Mouse (Mus musculus) cerebellum, adult 11 months (tissue): ENCODE data around the gene Wasf3.
A peak's percentile ranks its signal among the peaks of the same experiment; 100 is the strongest.
"Not testable (repeated sequence)": the region's sequence is repeated elsewhere in the genome, so short reads cannot be mapped to it uniquely, and the experiment has no call there.

ENCODE experiments used
- DNase-seq: peaks from one replicate; pipeline ENCODE4 v3.0.0; 2022

The Wasf3 gene

DNA sequence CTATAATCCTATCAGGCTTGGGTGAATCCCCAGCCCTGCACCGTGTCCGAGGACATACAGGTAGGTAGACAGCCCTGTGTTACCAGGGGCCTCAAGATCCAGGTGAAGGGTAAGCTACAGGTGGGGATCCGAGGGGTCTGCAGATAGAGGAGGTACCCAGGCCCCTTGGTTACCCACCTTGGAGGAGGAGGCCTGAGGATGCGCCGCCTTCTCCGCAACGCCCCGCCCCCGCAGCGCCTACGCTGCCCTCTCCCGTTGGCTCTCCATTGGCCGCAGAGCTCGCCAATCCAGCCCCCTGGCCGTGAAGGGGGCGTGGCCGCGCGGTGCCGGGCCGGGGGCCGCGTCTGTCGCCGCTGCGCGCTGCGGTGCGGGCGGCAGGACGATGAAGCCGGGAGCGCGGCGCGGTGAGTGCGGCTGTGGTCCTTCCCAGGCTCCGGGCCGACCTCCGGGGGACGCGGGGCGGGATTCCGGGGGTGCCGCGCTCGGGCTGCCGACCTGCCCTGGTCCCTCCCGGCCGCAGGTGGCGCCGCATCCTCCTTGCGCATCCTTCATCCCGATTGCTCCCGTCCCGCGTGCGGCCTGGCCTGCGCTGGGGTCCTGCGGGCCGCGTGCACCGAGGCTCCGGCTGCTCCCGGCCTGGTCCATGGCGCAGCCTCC, at the start of gene Wasf3:
Wasf3 (plus strand) TSS at position 51 of the 657 bp plus-strand sequence.
- DNase-seq: peak; percentile 88

DNA sequence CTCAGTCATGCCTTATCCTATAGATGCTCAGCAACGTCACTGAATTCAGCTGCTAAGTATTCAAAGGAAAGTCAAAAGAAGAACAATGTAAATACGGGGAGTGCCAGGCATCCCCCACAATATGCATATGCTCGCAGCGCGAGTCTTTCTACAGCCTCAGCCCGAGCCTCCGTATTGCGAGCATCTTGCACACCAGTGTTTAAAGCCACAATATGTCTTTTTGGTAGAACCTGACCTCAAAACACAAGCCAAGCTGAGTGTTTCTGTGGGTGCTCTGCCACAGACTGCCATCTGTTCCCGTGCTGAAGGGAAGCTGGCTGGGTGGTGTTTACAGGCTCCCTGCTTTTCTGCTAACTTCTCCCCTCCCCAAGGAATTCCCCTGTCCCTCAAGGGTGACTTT, 46.7 kb upstream of the Wasf3 start:
- peak; percentile 39 for DNase-seq

DNA sequence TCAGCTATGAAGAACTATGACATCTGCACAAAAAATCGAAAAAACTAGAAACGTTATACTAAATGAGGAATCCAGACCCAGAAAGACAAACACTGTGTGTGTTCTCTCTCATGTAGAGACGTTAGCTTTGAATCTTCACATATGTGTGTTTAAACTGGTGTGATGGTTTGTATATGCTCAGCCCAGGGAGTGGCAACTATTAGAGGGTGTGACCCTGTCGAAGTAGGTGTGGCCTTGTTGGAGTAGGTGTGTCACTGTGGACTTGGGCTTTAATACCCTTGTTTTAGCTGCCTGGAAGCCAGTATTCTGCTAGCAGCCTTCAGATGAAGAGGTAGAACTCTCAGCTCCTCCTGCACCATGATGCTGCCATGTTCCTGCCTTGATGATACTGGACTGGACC, 44.7 kb upstream of the Wasf3 start:
- DNase-seq: no peak

DNA sequence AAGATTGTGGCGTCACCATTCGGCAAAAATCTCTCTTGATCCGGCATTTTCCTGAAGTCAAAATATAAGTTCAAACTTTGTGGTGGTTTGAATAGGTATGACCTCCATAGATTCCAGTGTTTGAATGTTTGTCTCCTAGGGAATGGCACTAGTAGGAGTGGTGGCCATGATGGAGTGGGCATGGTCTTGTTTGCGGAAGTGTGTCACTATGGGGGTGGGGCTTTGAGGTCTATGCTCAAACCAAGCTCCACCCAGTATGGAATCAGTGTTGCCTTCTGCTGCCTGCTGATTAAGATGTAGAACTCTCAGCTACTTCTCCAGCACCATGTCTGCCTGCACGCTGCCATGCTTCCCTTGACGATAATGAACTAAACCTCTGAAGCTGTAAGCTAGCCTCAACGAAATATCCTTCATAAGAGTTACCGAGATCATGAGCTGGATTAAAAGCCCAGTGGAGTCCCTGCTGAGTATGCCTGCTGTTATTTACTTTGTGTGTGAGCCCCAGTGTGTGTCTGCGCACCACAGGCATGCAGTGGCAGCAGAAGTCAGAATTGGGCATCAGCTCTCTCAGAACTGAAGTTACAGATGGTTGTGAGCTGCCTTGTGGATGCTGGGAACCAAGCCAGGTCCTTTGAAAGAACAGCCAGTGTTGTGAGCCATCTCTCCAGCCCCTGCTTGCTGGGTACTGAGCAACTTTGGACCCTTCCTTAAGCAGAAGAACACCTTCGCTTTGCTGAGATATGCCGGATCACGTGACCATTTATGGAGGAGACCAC, 39.7 kb upstream of the Wasf3 start:
- no peak for DNase-seq

DNA sequence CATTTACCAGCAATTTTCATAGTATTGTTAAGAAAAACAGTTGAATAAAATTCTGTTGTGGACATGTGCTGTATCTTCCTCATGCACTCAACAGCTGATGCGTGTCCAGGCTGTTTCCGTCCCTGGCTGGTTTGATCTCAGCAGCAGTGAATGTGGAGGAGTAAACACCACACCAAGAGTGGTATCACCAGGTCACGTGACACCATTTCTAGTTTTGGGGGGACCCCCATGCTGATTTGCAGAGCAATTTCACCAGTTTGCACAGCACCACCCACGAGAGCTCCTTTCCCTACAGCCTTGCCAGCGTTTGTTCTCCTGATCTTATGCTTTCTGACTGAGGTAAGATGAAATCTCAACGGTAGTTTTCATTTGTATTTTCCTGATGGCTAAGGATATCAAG, 37.7 kb upstream of the Wasf3 start:
- no peak for DNase-seq

DNA sequence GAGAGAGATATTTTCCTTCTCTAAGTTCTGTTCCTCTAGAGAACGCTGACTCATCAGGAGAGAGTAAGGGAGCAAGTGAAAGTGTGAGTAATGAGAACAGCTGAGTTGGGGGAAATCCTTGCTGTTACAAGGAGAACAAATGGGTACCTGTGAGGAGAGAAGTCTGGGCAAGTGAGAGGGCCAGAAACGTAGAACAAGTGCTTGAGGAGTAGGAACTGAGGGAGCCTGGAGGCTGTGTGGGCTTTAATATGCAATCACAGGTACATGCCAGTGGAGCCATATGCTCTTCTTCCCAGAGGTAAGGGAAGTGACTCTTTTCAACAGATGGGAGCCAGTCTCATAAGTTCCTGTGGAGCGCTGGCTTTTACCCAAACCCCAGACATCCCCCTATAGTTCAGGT, 35.6 kb upstream of the Wasf3 start:
- DNase-seq: peak; percentile 24

DNA sequence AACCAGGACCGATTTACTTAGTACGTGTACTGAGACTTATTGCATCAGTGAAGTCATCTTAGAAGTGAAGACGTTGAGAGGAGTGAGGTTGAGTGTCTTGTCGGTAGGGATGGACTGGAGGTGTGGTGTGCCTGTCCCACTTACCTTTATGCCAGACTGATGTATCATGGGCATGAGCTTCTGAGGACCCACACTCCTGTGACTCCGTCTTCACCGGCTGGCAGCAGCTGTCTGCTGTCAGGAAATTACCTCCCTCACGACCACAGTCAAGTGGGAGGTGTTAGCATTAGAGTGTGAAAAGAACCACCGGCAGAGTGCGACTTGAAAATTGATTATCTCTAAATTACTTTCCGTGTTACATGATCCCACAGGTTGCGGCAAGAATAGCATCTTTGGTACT, 34.0 kb upstream of the Wasf3 start:
- DNase-seq: no peak

DNA sequence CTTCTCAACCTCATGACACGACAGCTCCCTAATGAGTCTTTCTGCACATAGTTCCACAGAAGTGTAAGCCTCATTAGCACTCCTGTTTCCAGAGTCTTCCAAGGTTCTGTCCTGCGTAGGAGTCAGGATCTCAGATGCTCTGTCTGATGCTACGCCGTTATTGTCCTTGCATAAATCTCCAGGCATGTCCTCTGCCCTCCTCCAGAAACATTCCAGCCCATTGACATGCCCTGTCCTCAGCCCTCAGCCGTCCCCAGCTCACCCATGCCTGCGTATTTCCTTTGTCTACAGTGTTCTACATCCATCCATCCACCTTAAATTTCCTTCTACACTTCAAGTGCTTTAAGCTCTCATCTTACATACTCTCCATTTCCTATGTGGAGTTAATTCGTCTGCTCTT, 32.8 kb upstream of the Wasf3 start:
- DNase-seq: no peak

DNA sequence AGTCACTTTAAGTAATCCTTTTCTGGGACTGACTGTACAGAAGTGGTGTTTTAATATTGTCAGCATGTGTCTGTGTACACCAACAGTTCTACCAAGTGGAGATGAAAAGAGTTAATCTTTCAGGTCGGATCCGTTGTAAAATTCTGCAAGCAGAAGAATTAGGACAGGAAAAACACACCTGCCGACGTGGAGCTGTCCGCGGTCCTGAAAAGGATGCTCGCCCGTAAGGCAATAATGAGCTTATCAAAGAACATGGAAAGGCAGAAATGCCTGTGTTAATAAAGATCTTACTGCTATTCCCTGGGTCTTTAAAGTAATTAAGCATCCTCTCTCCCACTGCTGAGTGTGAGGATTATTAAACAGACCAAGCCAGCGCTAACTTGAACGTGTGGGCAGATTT, 24.4 kb upstream of the Wasf3 start:
- DNase-seq: no peak

DNA sequence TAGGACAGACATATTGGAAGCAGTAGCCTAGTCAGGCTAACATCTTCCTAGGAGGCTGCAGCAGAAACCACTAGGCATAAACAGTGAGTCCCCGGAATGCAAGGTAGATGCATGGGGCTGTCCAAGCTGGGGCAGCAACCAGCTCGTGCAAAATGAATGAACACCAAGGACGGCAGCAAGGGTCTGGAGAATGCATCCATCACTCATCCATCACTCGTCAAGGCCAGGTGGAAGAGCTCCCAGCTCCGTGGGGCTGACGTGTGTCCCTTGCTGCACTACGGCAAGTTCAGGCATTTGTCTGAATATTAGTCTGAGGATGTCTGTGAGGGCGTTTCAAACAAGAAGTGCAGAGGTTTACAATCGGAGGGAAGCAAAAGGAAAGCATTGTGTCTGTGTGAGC, 22.1 kb upstream of the Wasf3 start:
- no peak for DNase-seq

DNA sequence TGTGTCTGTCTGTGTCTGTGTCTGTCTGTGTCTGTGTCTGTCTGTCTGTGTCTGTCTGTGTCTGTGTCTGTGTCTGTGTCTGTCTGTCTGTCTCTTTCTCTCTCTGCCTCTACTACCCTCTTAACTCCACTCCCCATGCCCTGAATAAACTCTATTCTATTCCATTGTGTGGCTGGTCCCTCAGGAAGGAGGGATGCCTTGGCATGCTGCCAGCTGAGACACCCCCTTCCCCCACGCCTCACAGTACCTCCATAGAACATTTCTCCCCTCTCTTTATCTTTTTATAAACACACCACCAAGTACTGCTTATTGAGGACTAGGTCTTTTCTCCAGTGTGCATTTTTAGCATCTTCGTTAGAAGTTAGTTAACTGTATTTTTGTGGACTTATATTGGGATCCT, 16.4 kb upstream of the Wasf3 start:
- no peak for DNase-seq

DNA sequence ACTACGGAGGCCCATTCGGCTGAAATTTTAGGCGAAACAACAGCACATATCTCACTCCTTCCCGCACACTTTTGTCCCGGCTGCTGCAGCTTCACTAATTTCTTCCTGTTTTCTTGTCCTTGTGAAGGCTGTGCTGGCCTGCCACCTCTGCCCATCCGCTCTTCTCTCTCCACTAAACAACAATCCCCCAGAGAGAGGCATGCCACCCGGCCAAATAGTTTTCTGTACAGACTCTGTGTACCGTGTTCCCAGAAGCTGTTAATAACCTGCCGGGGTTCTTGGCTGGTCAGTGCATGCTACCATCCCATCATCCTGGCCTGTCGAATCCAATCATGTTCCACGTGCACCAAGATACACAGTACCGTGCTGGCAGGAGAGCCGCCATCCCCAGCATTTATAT, 15.8 kb upstream of the Wasf3 start:
- no peak for DNase-seq

DNA sequence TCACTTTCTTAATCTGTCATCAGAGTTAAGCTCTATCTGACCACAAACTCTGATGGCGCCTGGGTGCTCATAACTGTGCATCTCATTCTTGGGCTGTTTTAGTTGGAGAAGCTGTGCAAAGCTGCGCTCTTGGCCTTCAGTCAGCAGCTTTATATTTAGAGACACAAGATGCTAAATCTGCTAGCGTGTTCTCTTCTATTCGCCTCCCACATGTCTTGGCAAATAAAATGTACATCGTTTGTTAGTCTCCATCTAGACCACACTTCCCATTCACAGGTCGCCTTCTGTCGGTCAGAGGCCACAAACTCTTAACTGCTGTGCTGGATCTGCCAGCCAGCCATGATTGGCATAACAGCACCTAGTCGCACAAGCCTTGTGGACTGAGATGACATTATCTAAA, 14.0 kb upstream of the Wasf3 start:
- no peak for DNase-seq

DNA sequence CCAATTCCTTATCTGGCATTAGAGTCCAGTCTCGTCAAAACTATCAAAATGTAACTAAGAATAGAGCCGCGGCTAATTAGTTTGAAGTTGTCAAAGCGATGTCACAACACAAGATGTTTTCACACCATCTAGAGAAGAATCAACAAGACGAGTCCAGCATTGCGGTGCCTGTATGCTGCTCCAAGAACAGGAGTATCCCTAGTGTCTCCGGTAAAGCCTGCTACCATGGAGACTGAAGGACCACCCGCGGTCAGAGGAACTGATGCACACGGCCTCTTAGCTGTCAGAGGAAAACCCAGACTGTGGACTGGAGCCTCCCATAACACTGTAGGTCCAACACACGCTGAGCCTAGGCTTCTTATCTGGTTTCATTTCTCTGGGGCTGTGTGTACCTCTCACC, 11.5 kb upstream of the Wasf3 start:
- DNase-seq: no peak

DNA sequence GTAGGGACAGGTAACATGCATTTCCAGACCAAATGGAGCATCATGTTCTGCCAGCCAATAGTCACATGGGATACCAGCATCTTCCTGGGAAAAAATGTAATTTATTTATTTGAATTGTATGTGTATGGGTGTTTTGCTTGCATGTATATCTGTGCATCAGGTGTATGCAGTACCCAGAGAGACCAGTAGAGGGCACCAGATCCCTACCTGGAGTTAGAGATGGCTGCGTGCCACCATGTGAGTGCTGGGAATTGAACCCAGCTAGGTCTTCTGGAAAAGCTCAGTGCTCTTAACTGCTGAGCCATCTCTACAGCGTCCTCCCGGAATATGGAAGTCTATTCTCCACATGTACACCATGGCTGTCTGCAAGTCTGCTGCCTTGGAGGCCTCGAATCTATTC, 8.2 kb upstream of the Wasf3 start:
- no peak for DNase-seq

DNA sequence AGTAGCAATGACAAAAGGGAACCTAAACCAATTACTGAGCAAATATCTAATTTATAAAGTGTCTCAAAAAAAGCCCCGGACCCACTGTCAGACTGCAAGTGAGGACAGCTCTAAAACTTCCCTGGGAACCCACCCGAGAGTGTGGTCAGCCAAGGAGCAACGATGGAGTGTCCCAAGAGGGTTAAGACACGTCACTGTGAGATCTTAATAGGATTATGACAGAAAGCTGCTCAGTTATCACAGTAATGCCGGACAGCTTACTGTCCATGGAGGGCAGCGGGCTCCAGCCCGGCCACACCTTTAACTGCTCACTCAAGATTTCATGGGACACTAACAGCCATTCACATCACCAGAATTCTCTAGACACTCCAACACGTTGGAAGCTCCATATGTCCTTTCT, 4.7 kb upstream of the Wasf3 start:
- DNase-seq: no peak

DNA sequence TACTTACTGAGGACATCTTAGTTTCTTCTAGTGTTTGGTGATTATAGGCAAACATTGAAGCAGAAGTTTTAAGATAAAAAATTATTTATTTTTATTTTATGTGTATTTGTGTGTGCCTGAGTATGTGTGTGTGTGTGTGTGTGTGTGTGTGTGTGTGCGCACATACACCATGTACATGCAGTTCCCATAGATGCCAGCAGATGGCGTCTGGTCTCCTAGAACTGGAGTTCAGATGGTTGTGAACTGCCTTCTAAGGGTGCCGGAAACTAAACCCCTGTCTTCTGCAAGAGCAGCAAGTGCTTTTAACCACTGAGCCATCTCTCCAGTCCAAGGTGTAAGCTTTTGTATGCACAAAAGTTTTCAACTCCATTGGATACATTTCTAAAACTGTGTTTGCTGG, 2.5 kb upstream of the Wasf3 start:
- no peak for DNase-seq

DNA sequence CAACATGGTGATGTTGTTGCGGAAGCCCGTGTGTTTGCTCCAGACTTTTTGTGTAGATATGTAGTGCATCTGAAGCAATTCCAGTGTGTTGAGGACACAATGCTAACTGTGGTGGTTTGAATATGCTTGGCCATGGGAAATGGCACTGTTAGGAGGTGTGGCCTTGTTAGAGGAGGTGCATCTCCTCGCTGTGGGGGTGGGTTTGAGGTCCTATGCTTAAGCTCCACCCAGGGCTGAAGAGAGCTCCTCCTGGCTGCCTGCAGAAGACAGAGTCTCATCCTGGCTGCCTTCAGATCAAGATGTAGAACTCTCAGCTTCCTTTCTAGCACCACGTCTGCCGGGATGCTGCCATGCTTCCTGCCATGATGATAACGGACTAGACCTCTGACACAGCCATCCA, 1.4 kb upstream of the Wasf3 start:
- DNase-seq: no peak

DNA sequence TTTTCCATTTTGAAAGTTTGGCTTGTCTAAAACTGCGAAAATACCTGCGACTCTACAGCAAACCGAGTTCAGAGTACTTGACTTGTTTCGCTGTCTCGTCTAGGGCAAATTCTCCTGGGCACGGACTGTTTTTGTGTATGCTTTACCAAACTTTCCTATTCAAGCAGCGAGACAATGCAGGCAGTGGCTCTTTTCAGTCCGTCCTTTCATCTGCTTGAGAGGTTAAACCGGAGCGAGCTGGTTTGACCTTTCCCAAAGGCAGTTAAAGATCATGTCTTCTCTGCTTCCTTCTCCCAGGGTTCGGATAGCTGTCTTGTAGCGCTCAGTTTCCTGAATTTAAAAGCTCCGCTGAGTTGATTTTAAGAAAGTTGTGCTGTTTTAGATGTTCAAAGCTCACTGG, 1.2 kb downstream of the Wasf3 start:
- DNase-seq: no peak

DNA sequence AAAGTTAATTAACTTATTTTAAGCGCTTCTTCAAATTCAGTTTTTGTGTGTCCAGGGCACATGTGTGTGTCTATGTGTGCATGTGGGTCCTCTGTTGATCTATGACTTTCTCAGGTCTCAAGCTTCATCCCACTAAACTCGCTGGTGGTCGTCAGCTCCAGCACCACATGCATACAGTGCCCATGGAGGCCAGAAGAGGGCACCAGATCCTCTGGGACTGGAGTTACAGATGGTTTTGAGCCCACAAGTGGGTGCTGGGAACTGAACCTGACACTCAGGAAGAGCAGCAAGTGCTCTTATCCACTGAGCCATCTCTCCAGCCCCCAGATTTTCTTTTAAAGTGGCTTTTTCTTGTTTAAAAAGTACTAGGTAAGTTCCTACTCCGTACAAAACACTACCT, 2.1 kb downstream of the Wasf3 start:
- no peak for DNase-seq

DNA sequence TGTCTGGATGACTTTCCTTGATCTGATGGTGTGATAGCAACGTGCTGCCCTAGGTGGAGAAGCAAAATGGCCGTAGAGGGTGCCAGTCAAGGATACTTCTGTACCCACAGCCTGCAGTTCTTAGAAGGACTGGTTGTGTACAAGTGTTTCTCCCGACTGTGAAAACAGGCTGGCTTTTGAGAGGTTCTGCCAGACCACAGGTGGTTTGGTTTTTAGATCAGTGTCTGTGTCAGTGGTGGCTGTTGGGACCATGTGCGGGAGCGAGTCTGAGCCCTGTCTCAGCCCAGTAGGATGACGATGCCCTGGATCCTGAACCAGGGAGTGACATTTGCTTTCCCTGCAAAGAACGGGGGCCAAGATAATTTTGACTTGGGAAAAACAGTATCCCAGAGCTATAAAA, 9.8 kb downstream of the Wasf3 start:
- no peak for DNase-seq

DNA sequence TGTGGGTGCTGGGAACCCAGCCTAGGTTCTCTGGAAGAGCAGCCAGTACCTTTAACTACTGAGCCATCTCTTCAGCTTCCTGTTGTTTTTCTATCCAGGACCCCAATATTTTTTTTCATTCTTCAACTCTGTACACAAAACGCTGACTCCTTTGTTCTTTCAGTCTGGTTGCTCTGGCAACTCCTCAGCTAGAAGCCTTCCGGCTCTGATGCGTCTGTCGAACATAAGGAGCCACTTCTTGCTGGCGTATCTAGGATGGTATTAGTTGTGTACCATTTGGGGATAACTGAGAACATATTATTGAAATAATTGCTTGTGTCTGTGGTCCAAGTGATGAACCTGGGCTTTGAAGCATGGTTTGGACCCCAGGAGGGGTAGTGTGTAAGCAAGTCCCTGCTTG, 12.5 kb downstream of the Wasf3 start:
- no peak for DNase-seq

DNA sequence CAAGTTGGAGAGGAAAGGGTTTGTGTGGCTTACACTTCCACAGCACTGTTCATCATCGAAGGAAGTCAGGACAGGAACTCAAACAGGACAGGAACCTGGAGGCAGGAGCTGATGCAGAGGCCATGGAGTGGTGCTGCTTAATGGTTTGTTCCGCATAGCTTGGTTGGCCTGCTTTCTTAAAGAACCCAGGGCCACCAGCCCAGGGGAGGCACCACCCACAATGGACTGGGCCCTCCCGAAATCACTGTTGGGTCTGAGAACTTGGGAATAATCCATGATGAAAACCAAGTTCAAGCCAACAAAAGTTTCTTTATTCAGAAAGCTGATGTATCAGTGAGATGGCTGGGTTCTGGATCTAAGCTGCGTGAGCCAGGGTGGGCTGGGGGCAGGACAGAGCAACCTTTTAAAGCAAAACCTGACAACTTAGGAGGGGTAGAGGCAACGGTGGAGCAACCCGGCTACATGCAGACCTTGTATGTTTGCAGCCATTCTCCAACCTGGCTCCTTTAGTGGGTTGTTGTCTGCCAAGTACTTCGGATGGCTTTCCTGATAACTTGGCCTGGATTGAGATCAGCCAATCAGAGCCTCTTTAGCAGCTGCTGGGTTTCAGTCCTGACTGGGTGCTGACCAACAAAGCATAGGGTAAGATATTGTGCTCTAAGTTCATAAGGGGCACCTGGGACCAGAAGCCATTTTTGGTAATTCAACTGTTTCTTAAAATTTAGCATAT, 13.8 kb downstream of the Wasf3 start:
- no peak for DNase-seq

DNA sequence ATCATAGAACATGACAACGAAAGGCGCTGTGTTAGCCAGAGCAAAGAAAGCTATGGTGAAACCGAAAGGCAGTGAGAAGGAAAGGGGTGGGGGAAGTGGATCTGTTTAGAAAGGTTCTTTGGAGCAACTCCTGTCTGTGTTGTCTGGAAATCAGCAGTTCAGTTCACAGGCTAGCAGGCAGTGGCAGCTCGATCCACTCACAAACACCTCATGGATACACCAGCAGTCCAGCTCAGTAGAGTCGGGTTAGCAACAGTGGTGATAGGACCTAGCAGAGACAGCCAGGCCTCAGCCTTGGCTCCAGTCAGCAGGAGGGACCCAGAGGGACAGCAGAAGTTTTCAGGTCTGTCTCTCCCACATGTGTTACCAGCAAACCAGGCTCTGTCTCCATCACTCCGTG, 16.2 kb downstream of the Wasf3 start:
- not testable (repeated sequence) for DNase-seq
